Mouse (Mus musculus) lung, postnatal 0 days (tissue): ENCODE measurements around the gene Adora2a.
"Not testable (repeated sequence)": the region's sequence is repeated elsewhere in the genome, so short reads cannot be mapped to it uniquely, and the experiment has no call there.

Experiments used
- CTCF ChIP-seq: IDR thresholded peaks from 2 replicates; pipeline ENCODE4 v1.5.1; 2016; ENCODE audit warnings: antibody characterized with exemption, mild to moderate bottlenecking
- EP300 ChIP-seq: IDR thresholded peaks from 2 replicates; pipeline ENCODE4 v1.6.1; 2016; ENCODE audit warnings: antibody characterized with exemption, mild to moderate bottlenecking, control low read depth

- TF ChIP-seq CTCF, EP300: not testable (repeated sequence)
Measured at GRCm38 (mm10) chr10:75292206-75292605, 24.5 kb upstream of the Adora2a start.
